Mouse (Mus musculus): Measurements from ENCODE around the gene Ptpn22. TPM values are rescaled to one million over a fixed set of nuclear protein-coding genes. Genes with fewer than 3 reads are reported as not detected.

Gene Ptpn22
- polyA plus RNA-seq, 1 experiment from 2014 or later, result 2.2 TPM

DNA sequence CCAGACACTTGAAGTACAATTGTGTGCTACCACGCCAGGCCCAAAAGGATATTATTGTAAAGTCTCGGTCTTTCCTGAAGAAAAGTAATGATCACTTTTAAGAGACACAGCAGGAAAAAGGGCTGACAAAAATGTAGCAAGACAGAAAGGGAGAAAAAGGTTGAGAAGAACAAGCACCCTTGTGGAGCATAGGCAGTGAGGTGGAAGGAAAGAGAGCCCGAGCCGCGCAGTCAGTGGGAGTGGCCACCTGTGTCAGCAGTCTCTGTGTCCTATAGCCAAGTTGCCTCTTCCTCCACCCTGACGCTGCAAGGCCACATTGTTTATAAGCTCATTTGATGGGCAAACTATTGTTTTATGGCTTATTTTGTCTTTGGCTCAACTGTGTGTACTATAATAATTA is 67.9 kb downstream of the Ptpn22 start:
- Histone ChIP-seq H3K9ac (no peak overlapping the region), H3K9me3 (replicated peaks) (no peaks in the 10 kb centered on the region), H3K27ac (no peak overlapping the region), H3K36me3 (peaks cover 19% of the 10 kb centered on the region), H3K27me3 (no peaks in the 10 kb centered on the region), H3K4me3 (replicated peaks) (no peak overlapping the region), H3K4me2 (no peak overlapping the region), H3K4me1 (replicated peaks) (peaks cover 24% of the 10 kb centered on the region)
- ATAC-seq (ENCODE audit: low read depth), result 0 out of 2 replicates have a peak, but pooled peaks have one; percentile 58
- WGBS (ENCODE audit: insufficient replicate concordance), result 59% methylated on average over 6 of the region's 6 CpGs
- no peak for DNase-seq

DNA sequence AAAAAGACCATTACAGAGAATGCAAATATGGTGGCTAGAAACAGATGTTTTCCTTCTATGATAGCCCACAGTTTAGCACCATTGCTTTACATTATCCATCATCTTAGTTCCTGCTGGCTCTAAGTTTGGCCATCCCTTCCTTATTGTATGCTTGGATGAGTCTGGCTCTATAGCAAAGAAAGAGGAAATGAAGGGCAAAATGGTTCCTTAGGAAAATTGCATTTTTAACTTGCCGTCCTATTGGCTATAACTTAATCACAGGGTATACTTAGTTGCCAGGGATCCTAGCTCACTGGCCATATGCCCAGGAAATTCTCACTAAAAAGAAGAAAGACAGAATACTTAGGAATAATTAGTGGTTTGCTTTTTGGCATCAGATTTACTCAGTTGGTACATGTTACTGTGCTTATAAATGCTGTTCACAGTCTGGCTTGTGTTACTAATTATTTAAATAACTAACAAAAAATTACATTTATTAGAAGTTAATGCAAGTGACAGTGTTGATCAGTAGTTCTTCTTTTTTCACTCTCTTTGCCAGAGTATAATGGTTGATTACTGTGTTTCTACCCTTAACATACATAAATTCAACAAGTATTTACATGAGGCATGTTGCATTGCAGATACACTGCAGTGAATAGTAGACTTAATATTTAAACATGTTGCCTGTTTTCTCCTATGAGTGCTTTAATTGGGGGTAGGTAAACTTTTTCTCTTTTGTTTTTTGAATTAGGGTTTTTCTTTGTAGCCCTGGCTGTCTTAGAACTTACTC is 85.4 kb downstream of the Ptpn22 start:
- H3K9ac ChIP-seq, result no peak overlapping the region
- H3K4me2 ChIP-seq, result no peak overlapping the region
- no peak for DNase-seq
- 0 out of 2 replicates have a peak, but pooled peaks cover 5% of the 10 kb centered on the region for H3K4me1 ChIP-seq (replicated peaks)
- no peak overlapping the region for H3K4me3 ChIP-seq (replicated peaks)
- no peak for ATAC-seq (ENCODE audit: low read depth)
- no peaks in the 10 kb centered on the region for H3K9me3 ChIP-seq (replicated peaks)
- no peak overlapping the region for H3K27ac ChIP-seq
- peaks cover 6% of the 10 kb centered on the region; the same call in 1 of the 2 replicates for H3K36me3 ChIP-seq
- H3K27me3 ChIP-seq, result no peaks in the 10 kb centered on the region
- WGBS (ENCODE audit: insufficient replicate concordance), result 67% methylated on average over 1 of the region's 1 CpGs

DNA sequence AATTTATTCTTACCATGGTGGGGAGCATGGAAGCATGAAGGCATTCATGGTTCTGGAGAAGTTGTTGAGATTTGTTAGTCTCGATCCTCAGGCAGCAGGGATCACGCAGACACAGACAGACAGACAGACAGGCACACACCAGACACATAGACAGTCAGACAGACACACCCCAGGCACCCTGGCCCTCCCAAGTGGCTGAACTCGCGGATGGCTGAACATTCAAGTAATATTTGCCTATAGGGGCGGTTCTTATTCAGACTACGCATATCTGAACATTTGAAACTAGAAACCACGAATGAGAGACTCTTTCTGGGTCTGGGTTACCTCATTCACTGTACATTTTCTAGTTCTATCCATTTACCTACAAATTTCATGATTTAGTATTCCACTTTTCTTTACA is 89.1 kb downstream of the Ptpn22 start:
- no peaks in the 10 kb centered on the region for H3K27me3 ChIP-seq
- no peak overlapping the region for H3K27ac ChIP-seq
- DNase-seq, result no peak
- H3K4me3 ChIP-seq (replicated peaks), result no peak overlapping the region
- peaks cover 6% of the 10 kb centered on the region; the same call in 1 of the 2 replicates for H3K36me3 ChIP-seq
- no peak overlapping the region for H3K4me2 ChIP-seq
- WGBS (ENCODE audit: insufficient replicate concordance), result 85% methylated on average over 7 of the region's 7 CpGs
- H3K4me1 ChIP-seq (replicated peaks), result 0 out of 2 replicates have a peak, but pooled peaks cover 5% of the 10 kb centered on the region
- no peaks in the 10 kb centered on the region for H3K9me3 ChIP-seq (replicated peaks)
- H3K9ac ChIP-seq, result no peak overlapping the region
- no peak for ATAC-seq (ENCODE audit: low read depth)

DNA sequence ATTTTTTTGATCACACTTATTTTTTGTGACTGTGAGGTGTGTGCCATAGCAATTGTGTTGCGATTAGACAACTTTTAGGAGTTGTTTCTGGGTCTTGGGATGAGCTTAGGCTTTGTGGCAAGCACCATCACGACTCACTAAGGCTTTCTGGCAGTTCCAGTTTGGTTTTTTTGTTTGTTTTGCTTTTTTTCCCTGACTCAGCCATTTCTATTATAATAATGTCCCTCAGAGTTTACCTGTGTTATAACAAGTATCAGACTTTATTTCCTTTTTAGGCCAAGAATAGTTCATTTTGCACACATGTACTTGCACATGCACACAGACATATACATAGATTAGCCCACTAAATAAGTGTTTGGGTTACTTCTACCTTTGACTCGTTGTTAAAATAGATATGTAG is 101.0 kb downstream of the Ptpn22 start:
- 84% methylated on average over 3 of the region's 3 CpGs for WGBS (ENCODE audit: insufficient replicate concordance)
- DNase-seq (no peak), ATAC-seq (ENCODE audit: low read depth) (no peak)
- H3K27me3 ChIP-seq, result no peaks in the 10 kb centered on the region
- H3K36me3 ChIP-seq, result peaks cover 28% of the 10 kb centered on the region
- H3K4me2 ChIP-seq, result no peak overlapping the region
- H3K4me3 ChIP-seq (replicated peaks), result no peak overlapping the region
- H3K9me3 ChIP-seq (replicated peaks), result no peaks in the 10 kb centered on the region
- no peak overlapping the region for H3K9ac ChIP-seq
- peaks cover 2% of the 10 kb centered on the region; the same call in 1 of the 2 replicates for H3K4me1 ChIP-seq (replicated peaks)
- no peak overlapping the region for H3K27ac ChIP-seq

Other genes starting within 250 kb of the Ptpn22 start
- 0.18 and 0.21 TPM in 2 replicates for gene Atg4a-ps, start 213.7 kb upstream of the Ptpn22 start, polyA plus RNA-seq (2015; fragmentation: Nextera tagmentation; extraction: Ambion mirVana)
- 2.7 and 2.8 TPM in 2 replicates for gene Olfml3, start 121.8 kb upstream of the Ptpn22 start, polyA plus RNA-seq (2015; fragmentation: Nextera tagmentation; extraction: Ambion mirVana)
- gene Gm10964, start 120.4 kb upstream of the Ptpn22 start, polyA plus RNA-seq (2015; fragmentation: Nextera tagmentation; extraction: Ambion mirVana), result not detected in 2 replicates
- gene Hipk1, start 68.2 kb upstream of the Ptpn22 start, polyA plus RNA-seq (2015; fragmentation: Nextera tagmentation; extraction: Ambion mirVana), result 12.8 and 14.2 TPM in 2 replicates
- 30.3 and 33.0 TPM in 2 replicates for gene Dclre1b, start 50.4 kb upstream of the Ptpn22 start, polyA plus RNA-seq (2015; fragmentation: Nextera tagmentation; extraction: Ambion mirVana)
- 13.2 and 15.1 TPM in 2 replicates for gene Ap4b1, start 50.3 kb upstream of the Ptpn22 start, polyA plus RNA-seq (2015; fragmentation: Nextera tagmentation; extraction: Ambion mirVana)
- 0.42 and 0.67 TPM in 2 replicates for gene Gm43064, start 50.2 kb upstream of the Ptpn22 start, polyA plus RNA-seq (2015; fragmentation: Nextera tagmentation; extraction: Ambion mirVana)
- 1.9 and 2.1 TPM in 2 replicates for gene Bcl2l15, start 27.2 kb upstream of the Ptpn22 start, polyA plus RNA-seq (2015; fragmentation: Nextera tagmentation; extraction: Ambion mirVana)
- gene Rsbn1, start 54.3 kb downstream of the Ptpn22 start, polyA plus RNA-seq (2015; fragmentation: Nextera tagmentation; extraction: Ambion mirVana), result 4.2 and 5.2 TPM in 2 replicates
- gene Phtf1, start 108.3 kb downstream of the Ptpn22 start, polyA plus RNA-seq (2015; fragmentation: Nextera tagmentation; extraction: Ambion mirVana), result 6.7 and 6.8 TPM in 2 replicates